Mouse (Mus musculus): ENCODE results near the gene Zfp691. TPM values are rescaled to one million over a fixed set of nuclear protein-coding genes. Genes with fewer than 3 reads are reported as not detected.

The Zfp691 gene
- polyA plus RNA-seq, 1 experiment from 2014 or later = 11.0 TPM

GRCm38 (mm10) chr4:119180133-119180707 is 6.2 kb upstream of the Zfp691 start:
- no peaks in the 10 kb centered on the region for H3K9me3 ChIP-seq (ENCODE audit: control insufficient read depth, low read length)
- H3K9ac ChIP-seq (ENCODE audit: low read depth, low read length) = no peak overlapping the region
- ATAC-seq (ENCODE audit: low FRiP score, low TSS enrichment) = no peak
- no peak overlapping the region for H3K27ac ChIP-seq (ENCODE audit: low read depth, low read length)
- no peaks in the 10 kb centered on the region for H3K36me3 ChIP-seq (ENCODE audit: control insufficient read depth, insufficient read depth, low read length)
- no peak overlapping the region for H3K4me3 ChIP-seq (ENCODE audit: low read length)
- no peak overlapping the region for H3K4me2 ChIP-seq (replicated peaks; ENCODE audit: low read depth, low read length)
- no peaks in the 10 kb centered on the region for H3K4me1 ChIP-seq (ENCODE audit: control insufficient read depth, insufficient read depth, low read length)
- WGBS = 44% methylated on average over 4 of the region's 4 CpGs
- H3K27me3 ChIP-seq (ENCODE audit: control insufficient read depth, insufficient read depth, low read length) = no peaks in the 10 kb centered on the region

DNA sequence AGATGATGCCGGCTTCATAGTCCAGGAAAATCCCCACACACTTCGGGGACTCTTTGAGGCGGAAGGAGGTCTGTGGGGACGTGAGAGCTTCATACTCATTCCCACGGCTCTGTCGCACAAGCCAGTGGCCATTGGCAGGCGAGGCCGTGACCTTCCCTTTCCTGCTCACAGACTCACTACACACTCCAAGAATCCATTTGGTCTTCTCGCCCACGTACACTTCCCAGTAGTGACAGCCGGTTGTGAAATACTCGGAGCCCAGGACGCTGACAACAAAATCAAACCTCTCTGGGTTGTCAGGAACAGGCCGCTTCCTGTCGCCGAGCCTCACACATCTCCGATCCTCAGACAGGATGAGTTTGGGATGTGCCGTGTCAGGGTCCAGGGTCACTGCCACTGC is 4.3 kb upstream of the Zfp691 start:
- Histone ChIP-seq H3K4me1 (ENCODE audit: control insufficient read depth, insufficient read depth, low read length) (no peaks in the 10 kb centered on the region), H3K27ac (ENCODE audit: low read depth, low read length) (no peak overlapping the region), H3K9ac (ENCODE audit: low read depth, low read length) (no peak overlapping the region), H3K27me3 (ENCODE audit: control insufficient read depth, insufficient read depth, low read length) (no peaks in the 10 kb centered on the region), H3K36me3 (ENCODE audit: control insufficient read depth, insufficient read depth, low read length) (no peaks in the 10 kb centered on the region), H3K4me2 (replicated peaks; ENCODE audit: low read depth, low read length) (no peak overlapping the region; the same call in 1 of the 2 replicates), H3K9me3 (ENCODE audit: control insufficient read depth, low read length) (no peaks in the 10 kb centered on the region), H3K4me3 (ENCODE audit: low read length) (no peak overlapping the region)
- whole genome bisulfite sequencing = 39% methylated on average over 18 of the region's 18 CpGs
- ATAC-seq (ENCODE audit: low FRiP score, low TSS enrichment) = no peak

DNA sequence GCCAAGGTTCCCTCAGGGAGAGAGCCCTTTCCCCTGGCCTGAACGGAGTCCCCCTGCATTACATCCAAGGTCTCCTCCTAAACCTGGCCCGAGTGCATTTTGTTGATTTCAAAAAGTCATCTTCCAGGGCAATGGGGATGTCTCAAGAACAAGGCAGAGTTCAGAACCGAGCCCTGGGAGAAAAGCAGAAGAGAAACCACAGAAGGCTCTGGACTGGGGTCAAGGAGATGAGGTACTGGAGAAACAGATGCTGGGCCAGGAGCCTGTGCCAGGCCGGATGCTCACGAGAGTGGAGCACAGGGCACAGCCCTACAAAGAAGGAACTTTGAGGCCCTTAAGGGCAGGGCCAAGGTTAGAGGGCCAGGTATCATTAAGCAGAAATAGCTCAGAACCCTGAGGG is 3.7 kb upstream of the Zfp691 start:
- WGBS = 76% methylated on average over 5 of the region's 5 CpGs
- H3K27ac ChIP-seq (ENCODE audit: low read depth, low read length) = no peak overlapping the region
- no peak overlapping the region for H3K4me2 ChIP-seq (replicated peaks; ENCODE audit: low read depth, low read length)
- no peak overlapping the region for H3K4me3 ChIP-seq (ENCODE audit: low read length)
- H3K9me3 ChIP-seq (ENCODE audit: control insufficient read depth, low read length) = no peaks in the 10 kb centered on the region
- no peak for ATAC-seq (ENCODE audit: low FRiP score, low TSS enrichment)
- 0 out of 2 replicates have a peak, but pooled peaks cover 3% of the 10 kb centered on the region for H3K4me1 ChIP-seq (ENCODE audit: control insufficient read depth, insufficient read depth, low read length)
- H3K9ac ChIP-seq (ENCODE audit: low read depth, low read length) = no peak overlapping the region
- no peaks in the 10 kb centered on the region for H3K27me3 ChIP-seq (ENCODE audit: control insufficient read depth, insufficient read depth, low read length)
- no peaks in the 10 kb centered on the region for H3K36me3 ChIP-seq (ENCODE audit: control insufficient read depth, insufficient read depth, low read length)

DNA sequence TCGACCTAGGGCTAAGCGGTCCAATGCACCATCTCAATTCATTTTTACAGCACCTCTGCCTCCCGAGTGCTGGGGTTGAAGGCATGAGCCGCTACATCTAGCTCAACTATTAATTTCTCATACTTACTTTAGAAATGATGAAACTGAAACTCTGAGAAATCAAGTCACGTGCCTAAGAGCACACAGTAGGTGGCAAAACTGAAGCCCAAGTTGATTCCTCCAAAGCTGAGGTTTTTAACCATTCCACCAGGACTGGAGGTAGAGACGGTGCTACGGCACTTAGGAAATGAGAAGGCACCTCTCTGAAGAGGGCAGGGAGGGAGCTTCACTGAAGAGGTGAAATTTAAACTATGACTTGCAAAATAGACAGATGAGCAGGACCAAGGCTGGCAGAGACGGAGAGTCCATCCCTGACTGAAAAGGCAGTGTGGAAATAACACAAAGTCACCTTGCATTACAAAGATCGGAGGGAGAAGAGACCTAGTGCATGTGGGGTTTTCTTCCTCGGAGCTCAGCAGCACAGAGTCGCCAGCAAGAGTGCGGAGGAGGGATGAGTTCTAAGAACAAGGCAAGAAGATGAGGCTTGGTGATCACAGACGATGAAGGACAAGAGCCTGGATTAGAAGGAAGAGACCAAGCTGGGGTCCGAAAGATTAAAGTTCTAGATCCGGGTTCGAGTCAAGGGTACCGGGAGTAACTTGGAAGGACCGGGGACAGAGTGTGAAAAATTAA is 910 bp downstream of the Zfp691 start:
- H3K27me3 ChIP-seq (ENCODE audit: control insufficient read depth, insufficient read depth, low read length) = no peaks in the 10 kb centered on the region
- H3K4me3 ChIP-seq (ENCODE audit: low read length) = peak overlapping the region; percentile 80
- H3K27ac ChIP-seq (ENCODE audit: low read depth, low read length) = no peak overlapping the region
- peak overlapping the region; percentile 79 for H3K4me2 ChIP-seq (replicated peaks; ENCODE audit: low read depth, low read length)
- no peaks in the 10 kb centered on the region for H3K9me3 ChIP-seq (ENCODE audit: control insufficient read depth, low read length)
- H3K4me1 ChIP-seq (ENCODE audit: control insufficient read depth, insufficient read depth, low read length) = 0 out of 2 replicates have a peak, but pooled peaks cover 3% of the 10 kb centered on the region
- WGBS = 39% methylated on average over 18 of the region's 18 CpGs
- H3K36me3 ChIP-seq (ENCODE audit: control insufficient read depth, insufficient read depth, low read length) = peaks cover 24% of the 10 kb centered on the region
- no peak for ATAC-seq (ENCODE audit: low FRiP score, low TSS enrichment)
- peak overlapping the region; percentile 80 for H3K9ac ChIP-seq (ENCODE audit: low read depth, low read length)

DNA sequence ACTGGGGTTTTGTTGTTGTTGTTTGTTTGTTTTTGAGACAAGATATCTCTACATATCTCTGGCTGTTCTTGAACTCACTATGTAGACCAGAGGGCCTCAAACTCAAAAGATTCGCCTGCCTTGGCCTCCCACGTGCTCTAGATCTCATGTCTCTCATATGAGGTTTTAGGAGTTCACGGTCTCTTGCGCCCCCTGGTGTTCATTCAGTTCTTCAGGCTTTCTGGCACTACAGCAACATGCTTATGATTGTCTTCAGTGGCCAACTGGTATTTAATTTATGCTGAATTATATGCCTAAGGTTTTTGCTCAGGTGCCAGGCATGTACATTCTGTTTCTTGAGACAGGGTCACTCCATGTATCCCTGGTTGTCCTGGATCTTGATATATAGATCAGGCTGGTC is 6.3 kb downstream of the Zfp691 start:
- no peak overlapping the region for H3K9ac ChIP-seq (ENCODE audit: low read depth, low read length)
- no peak overlapping the region for H3K4me2 ChIP-seq (replicated peaks; ENCODE audit: low read depth, low read length)
- no peak overlapping the region for H3K4me3 ChIP-seq (ENCODE audit: low read length)
- H3K27me3 ChIP-seq (ENCODE audit: control insufficient read depth, insufficient read depth, low read length) = no peaks in the 10 kb centered on the region
- peaks cover 24% of the 10 kb centered on the region for H3K36me3 ChIP-seq (ENCODE audit: control insufficient read depth, insufficient read depth, low read length)
- H3K27ac ChIP-seq (ENCODE audit: low read depth, low read length) = no peak overlapping the region
- no peak for ATAC-seq (ENCODE audit: low FRiP score, low TSS enrichment)
- 6% methylated on average over 4 of the region's 4 CpGs for WGBS
- no peaks in the 10 kb centered on the region for H3K4me1 ChIP-seq (ENCODE audit: control insufficient read depth, insufficient read depth, low read length)
- H3K9me3 ChIP-seq (ENCODE audit: control insufficient read depth, low read length) = no peaks in the 10 kb centered on the region

DNA sequence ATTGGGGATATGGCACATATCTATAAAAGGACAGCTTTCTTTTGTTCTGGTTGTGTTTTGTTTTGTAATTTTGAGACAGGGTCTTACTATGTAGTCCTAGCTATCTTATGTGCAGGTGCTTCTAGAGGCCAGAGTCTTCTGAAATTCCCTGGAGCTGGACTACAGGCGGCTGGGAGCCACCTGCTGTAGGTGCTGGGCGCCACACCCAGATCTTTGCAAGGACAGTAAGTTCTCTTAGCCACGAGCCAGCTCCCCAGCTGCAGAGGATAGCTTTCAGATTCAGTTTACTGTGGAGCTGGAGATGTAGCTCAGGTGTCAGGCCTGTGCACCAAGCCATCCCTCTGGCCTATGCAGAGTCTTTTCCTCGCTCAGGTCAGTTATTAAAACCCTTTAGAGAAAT is 6.9 kb downstream of the Zfp691 start:
- Histone ChIP-seq H3K27ac (ENCODE audit: low read depth, low read length) (no peak overlapping the region), H3K4me3 (ENCODE audit: low read length) (no peak overlapping the region), H3K4me2 (replicated peaks; ENCODE audit: low read depth, low read length) (no peak overlapping the region), H3K4me1 (ENCODE audit: control insufficient read depth, insufficient read depth, low read length) (no peaks in the 10 kb centered on the region), H3K9ac (ENCODE audit: low read depth, low read length) (no peak overlapping the region), H3K9me3 (ENCODE audit: control insufficient read depth, low read length) (no peaks in the 10 kb centered on the region), H3K27me3 (ENCODE audit: control insufficient read depth, insufficient read depth, low read length) (no peaks in the 10 kb centered on the region), H3K36me3 (ENCODE audit: control insufficient read depth, insufficient read depth, low read length) (peaks cover 24% of the 10 kb centered on the region)
- ATAC-seq (ENCODE audit: low FRiP score, low TSS enrichment) = no peak
- 81% methylated on average over 4 of the region's 4 CpGs for WGBS

- no peaks in the 10 kb centered on the region for H3K9me3 ChIP-seq (ENCODE audit: control insufficient read depth, low read length)
- no peak overlapping the region for H3K4me2 ChIP-seq (replicated peaks; ENCODE audit: low read depth, low read length)
- no peaks in the 10 kb centered on the region for H3K27me3 ChIP-seq (ENCODE audit: control insufficient read depth, insufficient read depth, low read length)
- no peak for ATAC-seq (ENCODE audit: low FRiP score, low TSS enrichment)
- 65% methylated on average over 7 of the region's 7 CpGs for WGBS
- H3K27ac ChIP-seq (ENCODE audit: low read depth, low read length) = no peak overlapping the region
- H3K36me3 ChIP-seq (ENCODE audit: control insufficient read depth, insufficient read depth, low read length) = peaks cover 24% of the 10 kb centered on the region
- no peaks in the 10 kb centered on the region for H3K4me1 ChIP-seq (ENCODE audit: control insufficient read depth, insufficient read depth, low read length)
- no peak overlapping the region for H3K9ac ChIP-seq (ENCODE audit: low read depth, low read length)
- H3K4me3 ChIP-seq (ENCODE audit: low read length) = no peak overlapping the region
These were observed 8.1 kb downstream of the Zfp691 start for GRCm38 (mm10) chr4:119165916-119166315.

- WGBS = 73% methylated on average over 4 of the region's 4 CpGs
- ATAC-seq (ENCODE audit: low FRiP score, low TSS enrichment) = no peak
- Histone ChIP-seq H3K9me3 (ENCODE audit: control insufficient read depth, low read length) (no peaks in the 10 kb centered on the region), H3K4me2 (replicated peaks; ENCODE audit: low read depth, low read length) (no peak overlapping the region), H3K9ac (ENCODE audit: low read depth, low read length) (no peak overlapping the region), H3K4me1 (ENCODE audit: control insufficient read depth, insufficient read depth, low read length) (no peaks in the 10 kb centered on the region), H3K27ac (ENCODE audit: low read depth, low read length) (no peak overlapping the region), H3K36me3 (ENCODE audit: control insufficient read depth, insufficient read depth, low read length) (no peaks in the 10 kb centered on the region), H3K4me3 (ENCODE audit: low read length) (no peak overlapping the region), H3K27me3 (ENCODE audit: control insufficient read depth, insufficient read depth, low read length) (no peaks in the 10 kb centered on the region)
These were observed 11.0 kb downstream of the Zfp691 start for GRCm38 (mm10) chr4:119162990-119163389.

DNA sequence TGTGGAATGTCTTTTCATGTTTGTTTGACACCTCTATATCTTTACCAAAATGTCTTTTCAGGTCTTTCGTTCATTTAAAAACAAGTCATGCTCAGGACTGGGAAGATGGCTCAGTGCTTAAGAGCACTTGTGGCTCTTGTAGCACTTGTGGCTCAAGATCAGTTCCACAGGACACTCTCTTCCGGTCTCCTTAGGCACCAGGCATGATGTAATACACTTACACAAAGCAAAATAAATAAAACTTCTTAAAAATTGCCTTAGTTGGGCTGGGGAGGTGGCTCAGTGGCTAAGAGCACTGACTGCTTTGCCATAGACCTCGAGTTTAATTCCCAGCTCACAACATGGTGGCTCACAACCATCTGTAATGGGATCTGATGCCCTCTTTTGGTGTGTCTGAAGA is 12.6 kb downstream of the Zfp691 start:
- Histone ChIP-seq H3K27me3 (ENCODE audit: control insufficient read depth, insufficient read depth, low read length) (no peaks in the 10 kb centered on the region), H3K27ac (ENCODE audit: low read depth, low read length) (no peak overlapping the region), H3K4me3 (ENCODE audit: low read length) (no peak overlapping the region), H3K36me3 (ENCODE audit: control insufficient read depth, insufficient read depth, low read length) (no peaks in the 10 kb centered on the region), H3K9ac (ENCODE audit: low read depth, low read length) (no peak overlapping the region), H3K4me1 (ENCODE audit: control insufficient read depth, insufficient read depth, low read length) (no peaks in the 10 kb centered on the region), H3K4me2 (replicated peaks; ENCODE audit: low read depth, low read length) (no peak overlapping the region), H3K9me3 (ENCODE audit: control insufficient read depth, low read length) (no peaks in the 10 kb centered on the region)
- ATAC-seq (ENCODE audit: low FRiP score, low TSS enrichment) = no peak
- WGBS = 75% methylated on average over 3 of the region's 3 CpGs
